28 mouse cellular contexts compared by ENCODE assay signal in genomic region chr16:17931906-17932460, GRCm38 (mm10). TPM values are rescaled to one million over a fixed set of nuclear protein-coding genes. Genes with fewer than 3 reads are reported as not detected.
DNase-seq lines count a peak whose midpoint lies in the region; ATAC-seq lines count a peak whose summit lies in the region.
"Had no signal": no experiment of that assay in that cellular context is flagged by ENCODE, and none has a peak within 500 bp of the region (broad histone marks: within the 10 kb centered on the region; RNA-seq: fewer than 3 reads in every experiment).

No protein-coding gene starts in this region.

- H3K4me2 ChIP-seq in liver, embryonic 12.5 days, result no peak overlapping the region
- no peak overlapping the region for H3K4me2 ChIP-seq in midbrain, embryonic 16.5 days (ENCODE audit: low read length)
- H3K4me2 ChIP-seq: embryonic facial prominence, embryonic 12.5 days; forebrain, embryonic 13.5 days; forebrain, embryonic 15.5 days had no signal

- no peak overlapping the region for H3K9ac ChIP-seq in liver, embryonic 12.5 days
- H3K9ac ChIP-seq in midbrain, embryonic 16.5 days (ENCODE audit: low read depth, low read length), result no peak overlapping the region
- H3K9ac ChIP-seq: embryonic facial prominence, embryonic 12.5 days; forebrain, embryonic 13.5 days; forebrain, embryonic 15.5 days had no signal

- no peak for DNase-seq in frontal cortex, postnatal 10 days (ENCODE audit: low spot score in 2 of 2)
- no peak for DNase-seq in liver
- peak; percentile 10 for DNase-seq in midbrain, embryonic 10.5 days (ENCODE audit: low spot score)
- DNase-seq in brain, adult 2 months (ENCODE audit: low read depth, low spot score), result peak; percentile 36
- DNase-seq: adrenal gland, adult 8-10 months; adrenal gland, postnatal 14 days; adrenal gland, postnatal 36 days; B cell, adult 2 months; cerebellum, adult 11 months; cerebellum, adult 18-20 months; cerebellum, adult 8-10 months; cerebellum, adult 9-11 months; cerebellum, postnatal 14 days had no signal

- no peaks in the 10 kb centered on the region for H3K9me3 ChIP-seq in liver, embryonic 12.5 days (replicated peaks)
- no peaks in the 10 kb centered on the region for H3K9me3 ChIP-seq in midbrain, embryonic 10.5 days (replicated peaks)
- H3K9me3 ChIP-seq in midbrain, embryonic 16.5 days (replicated peaks; ENCODE audit: control insufficient read depth, low read length, poor library complexity, severe bottlenecking), result no peaks in the 10 kb centered on the region
- H3K9me3 ChIP-seq: embryonic facial prominence, embryonic 10.5 days; embryonic facial prominence, embryonic 12.5 days; forebrain, embryonic 13.5 days; forebrain, embryonic 15.5 days; G1E had no signal

- H3K4me3 ChIP-seq in liver, embryonic 12.5 days, result no peak overlapping the region
- no peak overlapping the region for H3K4me3 ChIP-seq in midbrain, embryonic 10.5 days
- H3K4me3 ChIP-seq in midbrain, embryonic 16.5 days (ENCODE audit: low read depth, low read length), result no peak overlapping the region
- H3K4me3 ChIP-seq: embryonic facial prominence, embryonic 10.5 days; embryonic facial prominence, embryonic 12.5 days; forebrain, embryonic 13.5 days; forebrain, embryonic 15.5 days had no signal

- H3K4me1 ChIP-seq in liver, embryonic 12.5 days, result peaks cover 53% of the 10 kb centered on the region
- peaks cover 26% of the 10 kb centered on the region for H3K4me1 ChIP-seq in midbrain, embryonic 10.5 days
- peaks cover 6% of the 10 kb centered on the region for H3K4me1 ChIP-seq in midbrain, embryonic 16.5 days (ENCODE audit: control insufficient read depth, insufficient read depth, low read length)

- H3K27me3 ChIP-seq in liver, embryonic 12.5 days (replicated peaks), result no peaks in the 10 kb centered on the region
- H3K27me3 ChIP-seq in midbrain, embryonic 10.5 days (ENCODE audit: low read depth, poor library complexity, severe bottlenecking), result peaks cover 24% of the 10 kb centered on the region; the same call in 1 of the 2 replicates
- no peaks in the 10 kb centered on the region for H3K27me3 ChIP-seq in midbrain, embryonic 16.5 days (ENCODE audit: control insufficient read depth, insufficient read depth, low read depth, low read length)
- H3K27me3 ChIP-seq: forebrain, embryonic 15.5 days had no signal

- H3K27ac ChIP-seq in liver, embryonic 12.5 days, result peak overlapping the region; percentile 6; the same call in 1 of the 2 replicates
- no peak overlapping the region for H3K27ac ChIP-seq in midbrain, embryonic 10.5 days (replicated peaks)
- H3K27ac ChIP-seq in midbrain, embryonic 16.5 days (ENCODE audit: low read length), result no peak overlapping the region
- H3K27ac ChIP-seq: embryonic facial prominence, embryonic 10.5 days; embryonic facial prominence, embryonic 12.5 days; forebrain, embryonic 13.5 days; forebrain, embryonic 15.5 days had no signal

- 77% methylated on average over 5 of the region's 5 CpGs for WGBS in liver, embryonic 12.5 days (ENCODE audit: insufficient replicate concordance)
- 78% methylated on average over 5 of the region's 5 CpGs for WGBS in midbrain, embryonic 10.5 days
- WGBS in midbrain, embryonic 16.5 days, result 72% methylated on average over 5 of the region's 5 CpGs

- ATAC-seq in frontal cortex, adult (ENCODE audit: low TSS enrichment), result peak; percentile 21; the same call in 1 of the 2 replicates
- ATAC-seq in liver, embryonic 12.5 days, result no peak
- ATAC-seq in midbrain, embryonic 16.5 days, result no peak
- ATAC-seq: activated CD4-positive, CD25-positive, alpha-beta regulatory T cell, adult 4 months; CD4-positive, CD25-positive, alpha-beta regulatory T cell, adult 4 months; forebrain, embryonic 13.5 days; forebrain, embryonic 15.5 days; Patski had no signal

- H3K36me3 ChIP-seq in liver, embryonic 12.5 days, result no peaks in the 10 kb centered on the region
- H3K36me3 ChIP-seq in midbrain, embryonic 10.5 days, result no peaks in the 10 kb centered on the region
- H3K36me3 ChIP-seq in midbrain, embryonic 16.5 days (ENCODE audit: control insufficient read depth, insufficient read depth, low read length), result no peaks in the 10 kb centered on the region
- H3K36me3 ChIP-seq: embryonic facial prominence, embryonic 10.5 days; embryonic facial prominence, embryonic 12.5 days; forebrain, embryonic 15.5 days had no signal

RNA-seq across cellular contexts. Expression of gene Slc25a1, which starts 4.0 kb away (rescaled TPM):
- polyA plus RNA-seq in liver, embryonic 12.5 days (2016; fragmentation: Nextera tagmentation; extraction: Ambion mirVana), result 99.2 and 102 TPM in 2 replicates
- 118 and 122 TPM in 2 replicates for polyA plus RNA-seq in midbrain, embryonic 10.5 days (2016; fragmentation: Nextera tagmentation; extraction: Ambion mirVana)
- polyA plus RNA-seq in midbrain, embryonic 16.5 days (2015; fragmentation: Nextera tagmentation; extraction: Ambion mirVana), result 163 and 179 TPM in 2 replicates

RNA-seq across cellular contexts. Expression of gene Gsc2, which starts 17.1 kb away (rescaled TPM):
- polyA plus RNA-seq in liver, embryonic 12.5 days (2016; fragmentation: Nextera tagmentation; extraction: Ambion mirVana), result not detected in 2 replicates
- 0.75 and 1.4 TPM in 2 replicates for polyA plus RNA-seq in midbrain, embryonic 10.5 days (2016; fragmentation: Nextera tagmentation; extraction: Ambion mirVana)
- 0.46 and 1.4 TPM in 2 replicates for polyA plus RNA-seq in midbrain, embryonic 16.5 days (2015; fragmentation: Nextera tagmentation; extraction: Ambion mirVana)
- polyA plus RNA-seq: activated CD4-positive, CD25-positive, alpha-beta regulatory T cell, adult 4 months; CD4-positive, CD25-positive, alpha-beta regulatory T cell, adult 4 months; cortical plate, adult 2 months; embryonic facial prominence, embryonic 10.5 days; embryonic facial prominence, embryonic 12.5 days; embryonic facial prominence, embryonic 14.5 days; forebrain, embryonic 11.5 days; G1E; Patski had no signal

RNA-seq across cellular contexts. Expression of gene Ess2, which starts 20.8 kb away (rescaled TPM):
- 18.7 and 18.9 TPM in 2 replicates for polyA plus RNA-seq in liver, embryonic 12.5 days (2016; fragmentation: Nextera tagmentation; extraction: Ambion mirVana)
- polyA plus RNA-seq in midbrain, embryonic 10.5 days (2016; fragmentation: Nextera tagmentation; extraction: Ambion mirVana), result 51.9 and 60.5 TPM in 2 replicates
- polyA plus RNA-seq in midbrain, embryonic 16.5 days (2015; fragmentation: Nextera tagmentation; extraction: Ambion mirVana), result 47.6 and 48.6 TPM in 2 replicates

RNA-seq across cellular contexts. Expression of gene Tssk2, which starts 33.5 kb away (rescaled TPM):
- polyA plus RNA-seq in liver, embryonic 12.5 days (2016; fragmentation: Nextera tagmentation; extraction: Ambion mirVana), result not detected in 2 replicates
- 0.11 and 0.19 TPM in 2 replicates for polyA plus RNA-seq in midbrain, embryonic 10.5 days (2016; fragmentation: Nextera tagmentation; extraction: Ambion mirVana)
- polyA plus RNA-seq in midbrain, embryonic 16.5 days (2015; fragmentation: Nextera tagmentation; extraction: Ambion mirVana), result not detected in 2 replicates
- polyA plus RNA-seq: activated CD4-positive, CD25-positive, alpha-beta regulatory T cell, adult 4 months; brain, embryonic 14.5 days; CD4-positive, CD25-positive, alpha-beta regulatory T cell, adult 4 months; cortical plate, adult 2 months; forebrain, embryonic 11.5 days; forebrain, embryonic 13.5 days; forebrain, embryonic 15.5 days; G1E had no signal

RNA-seq across cellular contexts. Expression of gene Dgcr2, which starts 33.6 kb away (rescaled TPM):
- polyA plus RNA-seq in liver, embryonic 12.5 days (2016; fragmentation: Nextera tagmentation; extraction: Ambion mirVana), result 29.7 and 29.9 TPM in 2 replicates
- 102 and 111 TPM in 2 replicates for polyA plus RNA-seq in midbrain, embryonic 10.5 days (2016; fragmentation: Nextera tagmentation; extraction: Ambion mirVana)
- 108 and 113 TPM in 2 replicates for polyA plus RNA-seq in midbrain, embryonic 16.5 days (2015; fragmentation: Nextera tagmentation; extraction: Ambion mirVana)

Comparison
In these comparisons a context has a peak if more than half of its experiments do, and no peak if none do; other contexts are left out.
1. DNase-seq: peak in midbrain, embryonic 10.5 days (single experiment) and brain, adult 2 months (single experiment); none in frontal cortex, postnatal 10 days (0 of 2) and liver (single experiment).